Mouse (Mus musculus) hindbrain, embryonic 16.5 days (tissue): Measurements from ENCODE around the gene Gm128. TPM values are rescaled to one million over a fixed set of nuclear protein-coding genes. Genes with fewer than 3 reads are reported as not detected.
A peak's percentile ranks its signal among the peaks of the same experiment; 100 is the strongest.

Experiments used
- ATAC-seq: fragments of 200-750 bp; cut with Nextera tagmentation; 2 replicates; pipeline ENCODE4 v1.8.0; 2017; ENCODE audit warnings: moderate TSS enrichment, moderate library complexity
- H3K27ac ChIP-seq: fragments of 300-500 bp; sonication (generic); 2 replicates; pipeline ENCODE4 v1.5.1; 2014; ENCODE audit warnings: low read depth, mild to moderate bottlenecking, control low read depth, low read length, moderate library complexity
- H3K27me3 ChIP-seq: fragments of 300-500 bp; sonication (generic); replicated peaks from 2 replicates; pipeline ENCODE4 v1.6.1; 2014; ENCODE audit warnings: low read length; ENCODE audit not compliant: control insufficient read depth, insufficient read depth
- H3K36me3 ChIP-seq: fragments of 300-500 bp; sonication (generic); 2 replicates; pipeline ENCODE4 v1.6.1; 2014; ENCODE audit warnings: mild to moderate bottlenecking, low read length, moderate library complexity, mixed read lengths; ENCODE audit not compliant: control insufficient read depth, insufficient read depth
- H3K4me1 ChIP-seq: fragments of 300-500 bp; sonication (generic); 2 replicates; pipeline ENCODE4 v1.6.1; 2014; ENCODE audit warnings: low read depth, low read length; ENCODE audit not compliant: control insufficient read depth, insufficient read depth
- H3K4me2 ChIP-seq: fragments of 300-500 bp; sonication (generic); 2 replicates; pipeline ENCODE4 v1.6.1; 2014; ENCODE audit warnings: mild to moderate bottlenecking, low read length, control low read depth, moderate library complexity
- H3K4me3 ChIP-seq: fragments of 300-500 bp; sonication (generic); 2 replicates; pipeline ENCODE4 v1.5.1; 2014; ENCODE audit warnings: mild to moderate bottlenecking, low read length, control low read depth, moderate library complexity
- H3K9ac ChIP-seq: fragments of 300-500 bp; sonication (generic); 2 replicates; pipeline ENCODE4 v1.6.1; 2014; ENCODE audit warnings: low read depth, mild to moderate bottlenecking, control low read depth, low read length, moderate library complexity
- H3K9me3 ChIP-seq: fragments of 300-500 bp; sonication (generic); 2 replicates; pipeline ENCODE4 v1.6.1; 2014; ENCODE audit warnings: mild to moderate bottlenecking, low read length, moderate library complexity; ENCODE audit not compliant: control insufficient read depth
- WGBS: fragments of 180-500 bp; shearing (Covaris S2); extraction: QIAGEN DNeasy Blood & Tissue Kit; methylation state at CpG from one replicate; pipeline ENCODE4 v1.1.7; 2014; 5-methylcytosine and 5-hydroxymethylcytosine counted together
- polyA plus RNA-seq: library from polyadenylated mRNA; unstranded; fragments of >200 nt; fragmentation: Nextera tagmentation; extraction: Ambion mirVana; gene quantifications from 2 replicates; pipeline ENCODE4 v1.2.1, GENCODE M21; 2015

Gm128 gene
- polyA plus RNA-seq, 1 experiment from 2014 or later = 0.30 TPM

GRCm38 (mm10) chr3:95239022-95239421 lies 2.4 kb downstream of the Gm128 start:
- no peaks in the 10 kb centered on the region for H3K9me3 ChIP-seq
- no peak overlapping the region for H3K9ac ChIP-seq
- H3K27ac ChIP-seq = no peak overlapping the region
- no peaks in the 10 kb centered on the region for H3K27me3 ChIP-seq
- WGBS = 84% methylated on average over 6 of the region's 6 CpGs
- H3K4me1 ChIP-seq = no peaks in the 10 kb centered on the region
- H3K4me3 ChIP-seq = no peak overlapping the region
- H3K36me3 ChIP-seq = peaks cover 13% of the 10 kb centered on the region
- no peak overlapping the region for H3K4me2 ChIP-seq
- no peak for ATAC-seq

DNA sequence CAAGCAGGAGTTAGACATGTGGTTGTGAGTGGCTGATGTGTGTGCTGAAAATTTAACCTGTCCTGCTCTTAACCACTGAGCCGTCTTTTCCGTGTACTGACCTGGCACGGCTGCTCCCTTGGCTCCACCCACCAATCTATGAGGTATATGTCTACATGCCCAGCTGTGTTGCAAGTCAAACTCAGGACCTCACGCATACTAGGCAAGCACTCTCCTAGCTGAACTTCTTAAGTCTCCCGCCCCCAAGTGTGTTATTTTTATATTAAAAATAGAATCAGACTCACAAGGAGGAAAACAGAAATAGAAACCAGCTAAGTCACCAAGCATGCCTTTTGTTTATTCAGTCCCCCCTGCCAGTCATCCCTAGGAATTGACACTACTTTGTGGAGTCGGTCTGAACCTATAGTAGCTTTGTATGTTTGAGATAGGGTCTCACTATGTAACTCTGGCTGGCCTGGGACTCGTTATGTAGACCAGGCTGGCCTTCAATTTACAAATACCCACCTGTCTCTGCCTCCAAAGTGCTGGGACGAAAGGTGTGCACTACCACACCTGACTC lies 3.8 kb downstream of the Gm128 start:
- H3K36me3 ChIP-seq = peaks cover 27% of the 10 kb centered on the region
- no peak for ATAC-seq
- 89% methylated on average over 8 of the region's 8 CpGs for WGBS
- no peaks in the 10 kb centered on the region for H3K4me1 ChIP-seq
- H3K4me2 ChIP-seq = no peak overlapping the region
- H3K9ac ChIP-seq = no peak overlapping the region
- no peaks in the 10 kb centered on the region for H3K9me3 ChIP-seq
- H3K4me3 ChIP-seq = no peak overlapping the region
- no peaks in the 10 kb centered on the region for H3K27me3 ChIP-seq
- no peak overlapping the region for H3K27ac ChIP-seq

DNA sequence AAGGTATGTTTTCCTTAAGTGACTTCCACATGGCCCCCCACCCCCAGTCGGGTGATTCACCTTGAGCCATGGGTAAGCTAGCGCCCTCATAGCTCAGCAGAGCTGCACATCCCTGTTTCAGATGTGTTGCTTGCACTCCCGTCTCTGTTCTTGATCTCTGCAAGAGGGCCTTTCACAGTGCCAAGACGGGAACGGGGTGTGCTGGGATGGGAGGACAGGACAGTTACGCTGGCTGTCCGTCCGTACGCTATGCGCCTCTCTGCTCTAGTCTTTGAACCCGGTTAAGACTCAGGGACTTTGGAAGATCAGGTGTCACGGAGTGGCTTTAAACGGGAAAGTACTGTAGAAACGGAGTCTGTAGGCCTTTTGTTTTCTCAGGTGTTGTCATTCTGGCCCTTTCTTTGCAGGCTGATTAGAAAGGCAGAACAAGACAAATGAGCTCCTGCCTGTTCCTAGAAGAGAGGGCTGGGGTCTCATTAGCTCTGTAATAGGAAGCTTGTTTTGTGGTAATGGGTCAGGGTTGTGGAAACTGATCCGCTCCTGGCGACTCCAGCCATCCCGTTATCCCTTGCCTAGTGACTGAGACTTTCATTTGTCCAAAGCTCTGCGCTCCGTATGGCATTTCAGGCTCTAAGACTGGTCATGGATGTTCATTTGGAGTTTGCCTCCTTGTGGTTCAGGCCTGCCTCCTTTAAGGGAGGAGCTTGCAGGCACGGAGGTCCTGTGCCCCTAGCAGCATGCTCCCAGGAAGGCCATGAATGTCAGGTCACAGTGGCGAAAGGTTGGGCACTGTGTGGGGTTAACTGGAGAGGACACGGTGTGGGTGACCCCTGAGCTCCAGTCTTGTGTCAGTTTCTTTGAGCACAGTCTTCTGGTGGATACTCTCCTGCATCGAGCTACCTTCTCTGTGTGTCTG lies 5.8 kb downstream of the Gm128 start:
- H3K27ac ChIP-seq = no peak overlapping the region
- H3K27me3 ChIP-seq = no peaks in the 10 kb centered on the region
- H3K4me3 ChIP-seq = no peak overlapping the region
- WGBS = 74% methylated on average over 23 of the region's 23 CpGs
- peaks cover 14% of the 10 kb centered on the region for H3K4me1 ChIP-seq
- ATAC-seq = no peak
- H3K4me2 ChIP-seq = no peak overlapping the region
- H3K9ac ChIP-seq = no peak overlapping the region
- H3K9me3 ChIP-seq = no peaks in the 10 kb centered on the region
- peaks cover 32% of the 10 kb centered on the region for H3K36me3 ChIP-seq

GRCm38 (mm10) chr3:95233303-95233980 lies 8.0 kb downstream of the Gm128 start:
- 82% methylated on average over 16 of the region's 16 CpGs for WGBS
- H3K4me3 ChIP-seq = no peak overlapping the region
- H3K4me1 ChIP-seq = peaks cover 21% of the 10 kb centered on the region
- H3K27me3 ChIP-seq = no peaks in the 10 kb centered on the region
- no peak overlapping the region for H3K27ac ChIP-seq
- peaks cover 32% of the 10 kb centered on the region for H3K36me3 ChIP-seq
- no peak overlapping the region for H3K9ac ChIP-seq
- H3K4me2 ChIP-seq = no peak overlapping the region
- no peak for ATAC-seq
- H3K9me3 ChIP-seq = no peaks in the 10 kb centered on the region

DNA sequence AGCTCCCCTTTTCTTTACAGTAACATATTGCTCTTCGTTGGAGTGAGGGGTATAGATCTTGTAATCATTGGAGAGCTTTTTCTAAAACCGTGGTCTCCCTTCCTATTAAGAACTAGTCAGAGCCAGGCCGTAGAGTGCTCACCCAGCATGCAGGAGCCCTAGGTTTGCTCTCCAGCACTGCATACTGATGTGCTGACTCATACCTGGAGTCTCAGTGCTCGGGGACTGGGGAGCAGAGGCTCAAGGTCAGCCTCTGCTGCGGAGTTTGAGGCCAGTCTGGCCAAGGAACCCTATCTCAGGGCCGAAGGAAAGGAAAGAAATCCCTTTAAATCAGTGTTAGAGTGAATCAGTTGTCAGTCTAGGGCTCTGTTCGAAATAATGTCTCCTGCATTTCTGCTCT lies 8.6 kb downstream of the Gm128 start:
- Histone ChIP-seq H3K4me2 (no peak overlapping the region), H3K9ac (no peak overlapping the region), H3K4me1 (peaks cover 21% of the 10 kb centered on the region), H3K4me3 (no peak overlapping the region), H3K36me3 (peaks cover 32% of the 10 kb centered on the region), H3K27me3 (no peaks in the 10 kb centered on the region), H3K9me3 (no peaks in the 10 kb centered on the region), H3K27ac (no peak overlapping the region)
- ATAC-seq = no peak
- WGBS = 88% methylated on average over 7 of the region's 7 CpGs

- H3K4me2 ChIP-seq = peak within 1 kb of the TSS; percentile 83
- H3K27ac ChIP-seq = peak within 1 kb of the TSS; percentile 98
- peaks cover 28% of the 10 kb centered on the region for H3K36me3 ChIP-seq
- peak within 1 kb of the TSS; percentile 8 for H3K9ac ChIP-seq
- H3K27me3 ChIP-seq = no peaks in the 10 kb centered on the region
- 66% methylated on average over 13 of the region's 13 CpGs for whole genome bisulfite sequencing
- peaks cover 22% of the 10 kb centered on the region for H3K4me1 ChIP-seq
- peak within 1 kb of the TSS; percentile 67; the same call in 1 of the 2 replicates for H3K4me3 ChIP-seq
- H3K9me3 ChIP-seq = no peaks in the 10 kb centered on the region
- ATAC-seq = no peak
These were observed 9.8 kb downstream of the Gm128 start, which contains the start of gene Mllt11 for GRCm38 (mm10) chr3:95231298-95232221. TSS of gene Mllt11 (minus strand) at chr3:95232171.

- peak; percentile 10; the same call in 1 of the 2 replicates for ATAC-seq
- peaks cover 21% of the 10 kb centered on the region for H3K36me3 ChIP-seq
- peak overlapping the region; percentile 83 for H3K4me2 ChIP-seq
- H3K4me1 ChIP-seq = peaks cover 31% of the 10 kb centered on the region
- WGBS = 30% methylated on average over 8 of the region's 8 CpGs
- no peaks in the 10 kb centered on the region for H3K27me3 ChIP-seq
- peak overlapping the region; percentile 98 for H3K27ac ChIP-seq
- no peaks in the 10 kb centered on the region for H3K9me3 ChIP-seq
- peak overlapping the region; percentile 98 for H3K9ac ChIP-seq
- peak overlapping the region; percentile 67 for H3K4me3 ChIP-seq
These were observed 10.7 kb downstream of the Gm128 start for GRCm38 (mm10) chr3:95230495-95231297.
